Mouse (Mus musculus) bone marrow macrophage, adult 2 months (primary cell): ENCODE results near the gene Mamstr. TPM values are rescaled to one million over a fixed set of nuclear protein-coding genes. Genes with fewer than 3 reads are reported as not detected.

ENCODE experiments used
- H3K27ac ChIP-seq: 2 replicates; pipeline ENCODE4 v1.5.1; 2012; ENCODE audit warnings: low read depth, low read length; ENCODE audit not compliant: insufficient read depth
- H3K4me1 ChIP-seq: 2 replicates; pipeline ENCODE4 v1.6.1; 2012; ENCODE audit warnings: low read length; ENCODE audit not compliant: control insufficient read depth, insufficient read depth
- H3K4me3 ChIP-seq: 2 replicates; pipeline ENCODE4 v1.5.1; 2012; ENCODE audit warnings: mild to moderate bottlenecking, low read length, moderate library complexity; ENCODE audit not compliant: insufficient read depth
- CTCF ChIP-seq: IDR thresholded peaks from 2 replicates; pipeline ENCODE4 v1.5.1; 2012; ENCODE audit warnings: low read depth, mild to moderate bottlenecking, low read length, moderate library complexity
- POLR2A ChIP-seq: IDR thresholded peaks from 2 replicates; pipeline ENCODE4 v1.6.1; 2012; ENCODE audit warnings: mild to moderate bottlenecking, low read depth, low read length, borderline replicate concordance
- polyA plus RNA-seq: library from polyadenylated mRNA; stranded (reverse); fragments of >200 nt; gene quantifications from 2 replicates; pipeline ENCODE4 v1.2.4, GENCODE M21; 2012; ENCODE audit not compliant: missing spikeins, insufficient read depth, insufficient read length

The Mamstr gene
- polyA plus RNA-seq, 1 experiment, result not detected

DNA sequence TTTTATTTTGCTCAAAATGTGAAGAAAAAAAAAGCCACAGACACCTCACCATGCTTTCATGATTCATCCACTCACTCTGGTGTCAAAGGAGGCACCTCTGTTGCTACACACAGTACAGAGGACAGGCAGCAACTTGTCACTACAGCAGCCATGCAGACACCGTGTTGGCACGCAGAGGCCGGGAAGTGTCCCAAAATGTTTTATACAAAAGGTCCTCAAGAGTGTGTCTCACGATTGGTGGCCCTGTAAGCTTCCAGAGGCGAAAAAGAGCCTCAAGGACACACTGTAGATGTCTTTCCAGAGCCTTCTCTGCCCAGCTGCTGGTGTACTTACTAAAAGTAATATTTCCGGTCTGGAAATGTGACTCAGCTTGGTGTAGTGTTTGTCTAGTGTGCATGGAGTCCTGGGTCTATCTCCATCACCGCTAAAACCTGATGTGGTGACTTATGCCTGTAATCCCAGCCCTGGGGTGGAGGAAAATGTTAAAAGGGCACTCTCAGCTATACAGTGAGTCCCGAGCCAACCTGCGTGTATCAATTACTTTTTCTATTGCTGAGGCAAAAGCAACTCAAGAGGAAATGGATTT lies 34.0 kb upstream of the Mamstr start:
- no peak overlapping the region for H3K27ac ChIP-seq
- no peak overlapping the region for H3K4me3 ChIP-seq
- peaks cover 2% of the 10 kb centered on the region; the same call in 1 of the 2 replicates for H3K4me1 ChIP-seq
- no peak for TF ChIP-seq POLR2A
- TF ChIP-seq CTCF, result no peak

DNA sequence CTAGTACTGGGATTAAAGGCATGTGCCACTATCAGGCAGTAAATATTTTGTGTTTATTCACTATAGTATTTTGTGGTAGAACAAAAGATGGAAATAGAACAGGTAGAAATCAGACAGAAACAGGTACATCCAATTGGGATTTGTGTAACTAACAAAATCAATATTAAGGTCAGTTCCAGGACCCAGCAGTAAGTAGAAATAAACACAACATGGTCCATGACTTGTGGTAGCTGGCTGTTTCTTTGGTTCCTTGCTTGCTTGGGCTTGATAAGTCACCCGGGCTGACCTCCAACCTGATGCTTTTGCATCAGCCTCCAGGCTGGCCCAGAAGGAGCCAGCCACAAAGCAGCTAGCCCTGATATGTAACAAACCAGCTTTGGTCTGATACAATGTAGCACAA lies 30.3 kb upstream of the Mamstr start:
- no peak overlapping the region for H3K4me3 ChIP-seq
- no peak overlapping the region for H3K27ac ChIP-seq
- H3K4me1 ChIP-seq, result peaks cover 5% of the 10 kb centered on the region; the same call in 1 of the 2 replicates
- TF ChIP-seq POLR2A (no peak), CTCF (no peak)

DNA sequence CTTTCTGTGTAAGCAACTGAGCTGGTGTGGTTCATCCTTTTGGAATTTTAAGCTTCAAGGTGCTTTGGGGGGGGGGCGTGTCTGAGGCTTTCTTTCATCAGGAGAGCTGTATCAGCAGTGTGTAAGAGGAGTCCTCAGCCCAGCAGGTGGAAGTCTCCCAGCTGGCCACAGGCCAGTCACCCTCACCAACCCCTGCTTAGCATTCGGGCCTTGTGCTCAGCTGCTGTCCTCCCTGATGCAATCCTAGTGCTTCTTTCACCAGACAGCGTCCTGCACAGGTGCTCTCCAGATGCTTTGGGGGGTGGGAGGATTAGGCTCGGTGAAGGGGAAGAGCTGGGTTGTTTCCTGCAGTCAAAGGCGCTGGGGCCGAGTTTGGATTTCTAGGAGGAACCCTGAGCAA lies 23.5 kb upstream of the Mamstr start:
- Histone ChIP-seq H3K4me3 (no peak overlapping the region), H3K27ac (no peak overlapping the region), H3K4me1 (peaks cover under 1% of the 10 kb centered on the region; the same call in 1 of the 2 replicates)
- TF ChIP-seq CTCF (no peak), POLR2A (no peak)

DNA sequence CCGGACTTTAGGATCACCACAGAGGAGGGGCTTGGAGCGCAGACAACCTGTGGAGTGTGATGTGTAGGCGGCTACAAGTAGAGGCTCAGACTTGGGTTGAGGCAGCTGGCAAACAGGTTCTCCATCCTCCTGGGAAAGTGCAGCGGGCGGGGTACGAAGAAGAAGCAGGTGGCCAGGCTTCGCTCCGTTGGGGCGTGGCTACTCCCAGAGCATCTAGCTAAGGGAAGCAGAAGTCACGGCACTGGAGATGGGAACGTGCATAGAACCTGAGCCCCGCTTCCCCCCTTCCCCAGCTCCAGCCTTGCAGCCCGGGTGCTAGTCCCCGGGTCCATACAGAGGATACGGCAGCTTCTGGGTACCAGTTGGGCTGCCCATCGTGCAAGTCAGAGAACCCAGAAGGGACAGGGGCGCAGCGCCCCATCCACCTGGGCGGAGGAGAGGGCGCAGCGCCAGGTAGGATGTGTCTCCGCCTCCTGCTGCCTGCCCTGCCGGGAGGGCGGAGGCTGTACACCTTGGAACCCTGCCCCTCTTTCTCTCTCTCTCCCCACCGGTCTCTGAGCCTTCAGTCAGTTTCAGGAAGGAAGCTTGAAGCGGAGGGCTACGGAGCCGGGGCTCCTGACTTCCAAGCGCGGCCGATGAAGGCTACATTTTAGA lies 22.6 kb upstream of the Mamstr start, which contains the start of gene Fut1:
TSS of gene Fut1 (plus strand) at position 248 of the 654 bp plus-strand sequence.
- no peak within 1 kb of the TSS for H3K27ac ChIP-seq
- H3K4me3 ChIP-seq, result no peak within 1 kb of the TSS
- no peaks in the 10 kb centered on the region for H3K4me1 ChIP-seq
- TF ChIP-seq CTCF, result no peak

DNA sequence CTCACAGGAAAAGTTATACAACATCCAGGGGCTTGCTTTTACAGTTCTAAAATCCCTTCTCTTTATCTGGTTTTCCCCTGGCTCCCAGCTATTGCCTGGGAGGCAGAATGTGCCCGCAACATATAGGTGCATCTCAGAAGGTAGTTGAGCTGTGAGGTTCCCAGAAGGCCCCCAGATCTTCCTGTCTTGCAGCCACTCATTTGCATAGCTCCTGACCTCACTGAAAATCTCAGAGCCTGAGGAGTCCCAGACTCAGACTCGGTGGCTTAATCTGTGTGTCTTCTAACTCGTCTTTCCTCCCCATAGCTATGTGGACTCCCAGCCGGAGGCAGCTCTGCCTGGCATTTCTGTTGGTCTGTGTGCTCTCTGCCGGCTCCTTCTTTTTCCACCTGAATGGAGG lies 21.5 kb upstream of the Mamstr start:
- Histone ChIP-seq H3K4me3 (no peak overlapping the region), H3K4me1 (no peaks in the 10 kb centered on the region), H3K27ac (no peak overlapping the region)
- TF ChIP-seq POLR2A (no peak), CTCF (no peak)

DNA sequence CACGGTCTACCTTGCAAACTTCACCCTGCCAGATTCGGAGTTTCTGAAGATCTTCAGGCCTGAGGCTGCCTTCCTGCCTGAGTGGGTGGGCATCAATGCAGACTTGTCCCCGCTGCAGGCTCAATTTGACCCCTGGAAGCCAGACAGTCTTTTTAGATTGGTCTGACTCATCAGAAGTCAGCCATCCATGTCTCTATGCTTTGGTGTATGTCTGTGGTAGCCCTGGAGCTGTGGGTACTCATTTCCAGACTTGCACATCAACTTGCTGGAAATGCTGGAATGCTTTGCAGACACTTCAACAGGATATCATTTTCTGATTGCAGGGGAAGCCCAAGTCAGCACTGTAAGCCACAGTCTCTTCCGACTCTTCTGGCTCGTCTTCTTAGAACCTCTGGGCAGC lies 20.2 kb upstream of the Mamstr start:
- TF ChIP-seq CTCF, result no peak
- no peak for TF ChIP-seq POLR2A
- Histone ChIP-seq H3K4me1 (no peaks in the 10 kb centered on the region), H3K27ac (no peak overlapping the region), H3K4me3 (no peak overlapping the region)

DNA sequence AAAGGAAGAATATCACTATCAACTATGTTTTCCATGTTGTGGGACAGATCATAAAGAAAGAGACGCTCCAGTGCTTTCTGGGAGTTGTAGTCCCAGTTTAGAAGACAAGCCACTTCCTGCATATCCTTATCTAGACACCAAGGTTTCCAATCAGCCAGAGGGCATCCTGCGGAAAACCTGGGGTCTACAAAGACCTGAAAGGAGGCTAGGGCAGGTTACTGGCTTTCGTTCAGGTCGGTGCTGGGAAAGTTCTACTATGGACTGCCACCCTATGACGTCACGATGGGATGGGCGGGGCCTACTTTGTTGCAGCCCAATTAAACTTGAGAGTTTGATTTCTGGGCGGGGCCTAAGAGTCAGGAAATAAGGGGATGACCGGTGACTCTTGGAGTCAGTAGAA lies 18.3 kb upstream of the Mamstr start, which contains the start of gene Izumo1:
TSS of gene Izumo1 (plus strand) at position 369 of the 400 bp plus-strand sequence.
- Histone ChIP-seq H3K27ac (no peak within 1 kb of the TSS), H3K4me1 (no peaks in the 10 kb centered on the region), H3K4me3 (no peak within 1 kb of the TSS)
- TF ChIP-seq POLR2A (no peak), CTCF (no peak)

DNA sequence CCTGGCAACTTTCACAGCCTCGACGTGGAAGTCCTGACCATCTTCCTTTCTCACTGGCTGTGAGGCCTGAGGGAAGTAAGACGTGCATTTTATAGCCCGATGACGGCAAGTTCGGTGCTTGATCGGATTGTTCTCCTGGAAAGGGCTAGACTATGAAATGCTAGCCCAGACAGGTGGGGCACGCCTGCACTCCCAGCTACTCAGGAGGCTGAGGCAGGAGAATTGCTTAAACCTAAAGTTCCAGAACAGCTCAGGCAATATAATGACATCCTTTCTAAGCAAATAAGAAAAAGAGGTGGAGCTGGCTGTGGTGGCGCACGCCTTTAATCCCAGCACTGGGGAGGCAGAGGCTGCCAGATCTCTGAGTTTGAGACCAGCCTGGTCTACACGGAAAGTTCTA lies 16.3 kb upstream of the Mamstr start:
- 0 out of 2 replicates have a peak, but pooled peaks cover 2% of the 10 kb centered on the region for H3K4me1 ChIP-seq
- H3K27ac ChIP-seq, result no peak overlapping the region
- H3K4me3 ChIP-seq, result no peak overlapping the region
- TF ChIP-seq POLR2A (no peak), CTCF (no peak)

DNA sequence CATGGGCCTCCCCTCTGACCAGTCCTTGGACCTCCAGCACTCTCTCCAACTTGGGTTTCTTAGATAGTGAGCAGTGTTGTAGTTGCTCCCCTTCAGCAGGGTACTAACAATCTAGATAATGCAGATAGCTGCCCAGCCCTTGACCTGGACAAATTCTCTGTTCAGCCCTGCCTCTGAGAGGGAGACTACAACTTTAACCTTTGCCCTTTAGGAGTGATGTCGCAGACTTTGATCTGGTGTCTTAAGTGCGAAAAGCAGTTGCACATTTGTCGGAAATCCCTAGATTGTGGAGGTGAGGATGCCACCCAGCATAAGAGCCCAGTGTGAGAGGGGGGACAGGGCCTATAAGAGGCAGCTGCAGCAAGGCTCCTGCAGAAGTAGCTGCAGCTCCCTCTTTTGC lies 15.1 kb upstream of the Mamstr start:
- TF ChIP-seq CTCF, result no peak
- TF ChIP-seq POLR2A, result no peak
- no peak overlapping the region for H3K4me3 ChIP-seq
- H3K27ac ChIP-seq, result no peak overlapping the region
- H3K4me1 ChIP-seq, result 0 out of 2 replicates have a peak, but pooled peaks cover 2% of the 10 kb centered on the region

DNA sequence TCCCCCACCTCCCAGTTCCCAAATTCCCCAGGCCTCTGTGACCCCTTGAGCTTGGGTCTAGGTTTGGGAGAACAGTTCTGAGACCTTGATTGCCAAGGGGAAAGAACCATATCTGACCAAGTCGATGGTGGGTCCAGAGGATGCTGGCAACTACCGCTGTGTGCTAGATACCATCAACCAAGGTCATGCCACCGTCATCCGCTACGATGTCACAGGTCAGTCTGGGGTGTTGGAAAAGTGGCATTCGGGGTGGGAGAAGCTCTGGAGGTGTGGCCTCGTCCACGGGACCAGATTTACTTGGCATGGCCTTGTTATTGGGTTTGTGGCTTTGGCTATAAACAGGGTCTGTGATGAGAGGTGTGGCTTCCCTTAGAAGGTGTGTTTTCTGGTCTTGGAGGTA lies 14.3 kb upstream of the Mamstr start:
- TF ChIP-seq CTCF, result no peak
- TF ChIP-seq POLR2A, result no peak
- Histone ChIP-seq H3K4me1 (0 out of 2 replicates have a peak, but pooled peaks cover 2% of the 10 kb centered on the region), H3K4me3 (no peak overlapping the region), H3K27ac (no peak overlapping the region)
